Mouse (Mus musculus) heart, embryonic 13.5 days (tissue): ENCODE measurements at regions not wholly inside any gene's neighbourhood (a gene's known extent, or its start where the extent isn't known, plus 50 kb on each side); places are given as distances from the start of the nearest gene placed in this dataset.

Experiments used
- ATAC-seq: fragments of 200-750 bp; cut with Nextera tagmentation; 2 replicates; pipeline ENCODE4 v1.8.0; 2017; ENCODE audit warnings: moderate TSS enrichment; ENCODE audit not compliant: insufficient number of reproducible peaks, low FRiP score, low TSS enrichment; ENCODE audit errors: extremely low read depth
- H3K27ac ChIP-seq: fragments of 300-500 bp; sonication (generic); replicated peaks from 2 replicates; pipeline ENCODE4 v1.5.1; 2015; ENCODE audit warnings: moderate library complexity, mild to moderate bottlenecking, inconsistent platforms
- H3K27me3 ChIP-seq: fragments of 300-500 bp; sonication (generic); replicated peaks from 2 replicates; pipeline ENCODE4 v1.6.1; 2015; ENCODE audit warnings: mild to moderate bottlenecking, inconsistent platforms
- H3K36me3 ChIP-seq: fragments of 300-500 bp; sonication (generic); 2 replicates; pipeline ENCODE4 v1.6.1; 2015; ENCODE audit warnings: mild to moderate bottlenecking, inconsistent platforms
- H3K4me1 ChIP-seq: fragments of 300-500 bp; sonication (generic); 2 replicates; pipeline ENCODE4 v1.6.1; 2015; ENCODE audit warnings: inconsistent platforms
- H3K4me2 ChIP-seq: fragments of 300-500 bp; sonication (generic); 2 replicates; pipeline ENCODE4 v1.6.1; 2015; ENCODE audit warnings: inconsistent platforms, mild to moderate bottlenecking, moderate library complexity
- H3K4me3 ChIP-seq: fragments of 300-500 bp; sonication (generic); 2 replicates; pipeline ENCODE4 v1.5.1; 2015; ENCODE audit warnings: moderate library complexity, mild to moderate bottlenecking, inconsistent platforms
- H3K9ac ChIP-seq: fragments of 300-500 bp; sonication (generic); 2 replicates; pipeline ENCODE4 v1.6.1; 2015; ENCODE audit warnings: inconsistent platforms, mild to moderate bottlenecking, moderate library complexity
- H3K9me3 ChIP-seq: fragments of 300-500 bp; sonication (generic); 2 replicates; pipeline ENCODE4 v1.6.1; 2016; ENCODE audit warnings: inconsistent platforms
- WGBS: fragments of 180-500 bp; shearing (Covaris S2); methylation state at CpG from one replicate; pipeline ENCODE4 v1.1.7; 2015; ENCODE audit warnings: mixed read lengths; 5-methylcytosine and 5-hydroxymethylcytosine counted together

DNA sequence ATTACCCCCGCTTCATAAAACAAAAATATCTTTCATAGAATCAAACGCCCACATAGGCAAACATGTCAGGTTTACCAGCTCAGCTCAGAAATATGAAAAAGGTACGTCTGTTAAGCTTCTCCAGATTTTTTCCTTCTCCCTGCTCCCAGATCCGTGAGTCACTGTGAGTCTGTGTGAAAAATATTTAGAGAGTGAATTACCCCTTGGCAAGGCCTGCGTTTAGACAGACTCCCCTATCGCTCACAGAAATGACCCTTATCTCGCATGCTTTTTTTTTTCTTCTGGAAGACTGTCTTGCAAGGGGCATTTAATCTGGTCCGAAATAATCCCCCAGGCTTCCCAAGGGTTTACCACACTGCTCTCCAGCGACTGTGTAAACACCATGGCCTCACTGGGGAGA is 102.4 kb upstream of the Fn1 start:
- Histone ChIP-seq H3K27ac (no peak overlapping the region), H3K9ac (no peak overlapping the region), H3K36me3 (no peaks in the 10 kb centered on the region), H3K4me1 (peaks cover 4% of the 10 kb centered on the region), H3K4me2 (no peak overlapping the region), H3K9me3 (peaks cover 9% of the 10 kb centered on the region), H3K4me3 (no peak overlapping the region), H3K27me3 (no peaks in the 10 kb centered on the region)
- WGBS: 25% methylated on average over 9 of the region's 9 CpGs
- ATAC-seq: no peak

DNA sequence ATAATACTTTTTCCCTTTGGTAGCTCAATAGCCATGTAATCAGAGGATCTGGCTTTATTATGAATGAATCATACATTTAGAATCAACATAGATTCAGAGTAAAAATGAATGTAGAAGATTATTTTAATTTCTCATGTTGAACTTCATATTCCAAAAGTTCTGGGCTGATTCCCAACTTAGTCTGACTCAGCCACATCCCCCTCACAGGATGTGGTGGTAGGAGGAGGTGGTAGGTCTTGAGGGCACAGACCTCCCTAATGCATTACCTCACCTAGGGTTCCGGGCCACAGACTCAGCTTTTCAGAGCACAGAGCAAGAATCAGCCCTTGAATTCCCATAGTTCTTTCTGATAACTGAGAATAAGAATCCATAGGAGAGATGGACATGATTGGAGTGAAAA is 99.4 kb upstream of the Fn1 start:
- peaks cover 4% of the 10 kb centered on the region for H3K4me1 ChIP-seq
- H3K4me2 ChIP-seq: no peak overlapping the region
- no peak overlapping the region for H3K9ac ChIP-seq
- 74% methylated on average over 1 of the region's 1 CpGs for WGBS
- no peaks in the 10 kb centered on the region for H3K36me3 ChIP-seq
- H3K9me3 ChIP-seq: peaks cover 9% of the 10 kb centered on the region
- no peak for ATAC-seq
- H3K27ac ChIP-seq: no peak overlapping the region
- H3K4me3 ChIP-seq: no peak overlapping the region
- no peaks in the 10 kb centered on the region for H3K27me3 ChIP-seq

DNA sequence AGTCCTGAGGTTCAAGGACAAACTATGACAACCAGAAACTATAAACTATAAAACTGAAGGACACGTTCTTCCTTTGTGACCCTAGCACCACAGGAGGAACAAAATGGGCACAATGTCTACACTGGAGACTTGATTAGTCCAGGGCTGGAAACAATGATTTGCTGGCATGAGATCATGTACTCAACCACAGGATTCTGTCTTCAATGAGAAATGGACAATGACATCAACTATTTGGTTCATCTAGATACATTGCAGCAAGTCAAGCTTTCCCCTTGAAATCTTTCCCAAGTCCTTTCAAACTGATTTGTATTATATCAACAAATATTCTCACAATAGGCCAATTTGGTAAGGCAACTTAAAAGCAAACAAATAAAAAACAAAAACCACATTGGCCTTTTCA is 98.6 kb upstream of the Fn1 start:
- no peak overlapping the region for H3K9ac ChIP-seq

DNA sequence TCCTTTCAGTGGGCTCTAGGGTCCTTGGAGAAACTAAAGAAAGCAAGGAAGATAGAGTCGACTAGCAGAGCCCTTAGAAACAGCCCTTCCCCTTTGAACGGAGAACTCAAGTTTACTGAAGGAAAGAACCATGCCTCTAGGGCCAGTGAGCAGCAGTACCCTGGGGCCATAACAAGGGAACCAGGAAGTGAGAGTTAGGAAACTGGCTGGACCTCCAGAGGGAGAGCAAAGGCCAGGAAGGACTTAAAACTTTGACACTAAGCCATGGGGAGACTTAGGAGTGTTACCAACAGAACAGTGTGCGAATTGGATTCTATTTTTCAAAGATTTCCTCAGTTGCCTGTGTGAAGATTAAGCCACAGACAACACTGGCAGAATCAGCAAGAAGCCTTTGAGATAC is 82.6 kb upstream of the Fn1 start:
- H3K36me3 ChIP-seq: no peaks in the 10 kb centered on the region
- no peak overlapping the region for H3K4me3 ChIP-seq
- 55% methylated on average over 3 of the region's 3 CpGs for WGBS
- H3K4me2 ChIP-seq: no peak overlapping the region
- no peak for ATAC-seq
- H3K27ac ChIP-seq: no peak overlapping the region
- H3K9me3 ChIP-seq: no peaks in the 10 kb centered on the region
- H3K27me3 ChIP-seq: no peaks in the 10 kb centered on the region
- no peak overlapping the region for H3K9ac ChIP-seq
- H3K4me1 ChIP-seq: peaks cover 6% of the 10 kb centered on the region

More for the DNA sequence above, 98.6 kb upstream of the Fn1 start:
- 71% methylated on average over 1 of the region's 1 CpGs for WGBS
- H3K36me3 ChIP-seq: no peaks in the 10 kb centered on the region
- H3K27ac ChIP-seq: no peak overlapping the region
- no peaks in the 10 kb centered on the region for H3K27me3 ChIP-seq
- ATAC-seq: no peak
- peaks cover 4% of the 10 kb centered on the region for H3K4me1 ChIP-seq
- peaks cover 9% of the 10 kb centered on the region for H3K9me3 ChIP-seq
- no peak overlapping the region for H3K4me3 ChIP-seq
- no peak overlapping the region for H3K4me2 ChIP-seq

DNA sequence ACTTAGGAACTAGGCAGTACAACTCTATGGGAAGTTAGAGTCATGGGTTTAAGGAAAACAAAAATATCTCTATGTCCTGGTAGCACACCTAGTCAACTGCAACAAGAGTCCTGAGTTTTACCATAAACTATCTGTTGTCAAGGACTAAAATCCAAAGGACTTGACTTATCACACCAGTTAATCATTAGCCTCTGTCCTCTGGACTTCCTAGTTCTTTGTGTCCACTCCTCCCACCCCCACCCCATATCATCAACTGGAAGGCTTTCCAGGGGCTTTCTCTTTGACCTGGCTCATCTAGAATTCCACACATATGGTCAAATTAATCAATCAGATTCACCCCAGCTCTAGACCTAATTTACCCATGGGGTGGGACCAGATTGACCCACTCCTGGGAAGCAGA is 78.6 kb upstream of the Fn1 start:
- Histone ChIP-seq H3K4me1 (peaks cover 17% of the 10 kb centered on the region), H3K4me2 (no peak overlapping the region), H3K27me3 (no peaks in the 10 kb centered on the region), H3K27ac (no peak overlapping the region), H3K9ac (no peak overlapping the region), H3K36me3 (no peaks in the 10 kb centered on the region), H3K9me3 (no peaks in the 10 kb centered on the region), H3K4me3 (no peak overlapping the region)
- ATAC-seq: no peak

DNA sequence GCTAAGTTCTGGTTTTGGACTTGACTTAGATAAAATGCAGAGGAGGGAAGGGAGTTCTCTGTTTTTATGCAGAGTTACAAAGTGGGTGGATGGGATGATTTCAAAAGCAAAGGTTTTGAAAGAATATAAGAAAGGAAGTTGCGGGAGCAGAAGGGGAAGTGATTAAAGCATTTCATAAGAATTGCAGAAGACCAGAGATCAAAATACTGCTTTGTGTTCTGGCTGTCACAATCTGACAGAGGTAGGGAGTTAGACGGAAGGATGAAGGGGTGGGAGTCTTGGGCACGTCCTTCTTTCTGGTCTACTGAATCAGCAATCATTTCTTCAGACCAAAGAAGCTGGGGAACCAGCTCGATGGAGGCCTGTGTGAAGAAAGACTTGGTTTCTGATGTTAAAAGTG is 78.0 kb upstream of the Fn1 start:
- Histone ChIP-seq H3K27me3 (no peaks in the 10 kb centered on the region), H3K4me3 (no peak overlapping the region), H3K27ac (0 out of 2 replicates have a peak overlapping the region, but pooled peaks have one; percentile 37), H3K4me1 (peaks cover 17% of the 10 kb centered on the region), H3K4me2 (no peak overlapping the region), H3K9ac (no peak overlapping the region), H3K36me3 (no peaks in the 10 kb centered on the region), H3K9me3 (no peaks in the 10 kb centered on the region)
- ATAC-seq: no peak
- WGBS: 44% methylated on average over 4 of the region's 4 CpGs

DNA sequence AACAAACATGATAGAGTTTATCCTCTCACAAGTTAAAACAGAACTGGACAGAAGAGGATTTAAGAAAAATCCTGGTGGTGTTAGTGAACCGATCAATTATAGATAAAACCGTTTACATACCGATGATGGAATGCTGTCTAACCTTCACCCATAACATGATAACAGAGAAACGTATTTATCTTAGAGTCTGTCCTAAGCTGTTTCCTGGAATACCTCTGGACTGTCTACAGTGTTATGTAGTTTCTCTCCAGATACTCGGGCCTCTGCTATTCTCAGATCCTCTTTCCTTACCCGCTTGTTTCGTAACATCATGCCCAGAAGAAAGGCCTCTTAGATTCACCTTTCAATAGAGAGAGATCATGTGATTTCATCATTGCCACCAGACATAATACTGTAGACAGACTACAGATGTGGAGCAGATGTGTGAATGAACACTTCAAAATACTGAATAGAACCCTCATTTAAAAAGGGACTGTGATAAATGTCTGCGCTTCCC is 75.9 kb upstream of the Fn1 start:
- Histone ChIP-seq H3K4me1 (peaks cover 17% of the 10 kb centered on the region), H3K4me3 (no peak overlapping the region), H3K9ac (no peak overlapping the region), H3K27me3 (no peaks in the 10 kb centered on the region), H3K4me2 (no peak overlapping the region), H3K36me3 (no peaks in the 10 kb centered on the region), H3K27ac (no peak overlapping the region), H3K9me3 (no peaks in the 10 kb centered on the region)
- 48% methylated on average over 8 of the region's 8 CpGs for WGBS
- no peak for ATAC-seq

DNA sequence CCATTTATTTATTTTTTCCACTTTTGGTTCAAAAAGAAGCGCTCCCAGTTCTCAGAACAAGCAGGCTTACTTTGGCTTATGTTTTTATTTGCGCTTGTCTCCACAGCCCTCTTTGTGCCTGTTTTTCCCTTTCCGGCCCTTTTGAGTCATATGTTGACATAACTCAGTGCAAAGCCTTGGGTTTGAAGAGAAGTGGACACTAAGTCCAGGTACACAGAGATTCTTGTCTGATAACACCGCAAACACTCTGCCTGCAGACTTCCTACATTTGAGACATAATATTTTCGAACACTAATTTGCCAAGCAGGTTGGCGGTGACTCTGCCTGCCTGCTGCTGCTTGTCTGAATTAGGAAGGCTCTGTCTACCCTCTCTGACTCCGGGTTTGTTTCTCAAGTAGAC is 70.8 kb upstream of the Fn1 start:
- Histone ChIP-seq H3K4me3 (no peak overlapping the region), H3K9ac (no peak overlapping the region), H3K4me1 (no peaks in the 10 kb centered on the region), H3K27ac (no peak overlapping the region), H3K27me3 (no peaks in the 10 kb centered on the region), H3K9me3 (no peaks in the 10 kb centered on the region), H3K4me2 (no peak overlapping the region), H3K36me3 (no peaks in the 10 kb centered on the region)
- ATAC-seq: no peak
- WGBS: 66% methylated on average over 7 of the region's 7 CpGs

DNA sequence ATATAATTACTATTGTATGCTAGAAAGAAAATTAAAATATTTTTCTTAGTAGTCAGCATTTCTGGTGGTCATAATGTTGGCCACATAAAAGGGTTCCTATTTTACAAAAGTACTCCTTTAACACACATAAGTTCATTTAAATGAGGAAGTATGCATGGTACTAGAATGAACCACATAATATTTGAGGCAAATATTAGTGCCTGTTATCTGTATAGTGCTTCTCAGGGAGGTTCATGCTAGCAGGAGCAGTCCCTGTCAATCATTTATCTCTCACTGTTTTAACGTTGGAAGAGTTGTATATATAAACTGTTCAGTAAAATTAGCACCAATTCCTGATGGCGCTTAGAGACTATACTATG is 70.0 kb upstream of the Fn1 start:
- Histone ChIP-seq H3K9ac (no peak overlapping the region), H3K27ac (no peak overlapping the region), H3K4me1 (no peaks in the 10 kb centered on the region), H3K36me3 (no peaks in the 10 kb centered on the region), H3K4me2 (no peak overlapping the region), H3K4me3 (no peak overlapping the region), H3K27me3 (no peaks in the 10 kb centered on the region), H3K9me3 (no peaks in the 10 kb centered on the region)
- ATAC-seq: no peak
- 52% methylated on average over 2 of the region's 2 CpGs for WGBS

DNA sequence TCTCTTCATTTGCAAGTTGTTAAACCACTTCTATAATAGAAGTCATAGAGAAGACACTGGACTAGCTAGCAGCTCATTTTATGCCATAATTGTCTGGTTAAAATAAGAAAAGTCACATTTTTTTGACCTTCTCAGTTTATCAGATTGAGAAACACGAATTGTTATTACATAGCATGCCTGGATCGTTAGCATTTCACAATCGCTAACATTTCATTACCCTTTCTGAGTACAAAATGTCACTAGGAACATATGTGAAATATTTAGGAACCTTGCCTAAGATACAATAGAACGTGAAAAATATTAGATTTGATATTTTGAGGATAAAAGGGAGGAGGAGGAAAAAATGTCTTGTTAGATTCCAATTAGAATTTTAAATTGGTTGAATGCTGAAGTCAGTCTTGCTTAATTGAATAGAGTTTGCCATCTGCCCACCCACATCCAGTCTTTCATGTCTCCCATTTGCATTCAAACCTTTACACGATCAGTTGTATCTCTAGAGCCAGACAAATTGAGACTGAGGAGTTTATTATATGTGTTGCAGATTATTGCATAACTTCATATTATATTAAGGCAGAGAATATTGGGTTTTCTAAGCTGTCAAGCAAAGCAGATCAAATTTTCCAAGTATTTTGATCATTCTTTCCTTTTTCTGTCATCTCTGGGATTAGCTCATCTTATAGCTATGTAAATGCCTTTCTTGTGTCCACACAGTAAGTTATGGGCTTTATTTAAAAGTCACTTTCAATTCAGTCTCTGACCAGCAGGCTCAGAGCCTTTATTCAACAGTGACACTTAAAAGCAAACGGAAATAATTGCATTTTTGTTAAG is 69.4 kb upstream of the Fn1 start:
- no peaks in the 10 kb centered on the region for H3K9me3 ChIP-seq
- no peaks in the 10 kb centered on the region for H3K4me1 ChIP-seq
- no peak overlapping the region for H3K27ac ChIP-seq
- H3K4me3 ChIP-seq: no peak overlapping the region
- no peak overlapping the region for H3K9ac ChIP-seq
- H3K4me2 ChIP-seq: no peak overlapping the region
- WGBS: 75% methylated on average over 6 of the region's 6 CpGs
- ATAC-seq: no peak
- H3K27me3 ChIP-seq: no peaks in the 10 kb centered on the region
- H3K36me3 ChIP-seq: no peaks in the 10 kb centered on the region
